ENCODE assay signal across 7 mouse cellular contexts in the genomic region with DNA sequence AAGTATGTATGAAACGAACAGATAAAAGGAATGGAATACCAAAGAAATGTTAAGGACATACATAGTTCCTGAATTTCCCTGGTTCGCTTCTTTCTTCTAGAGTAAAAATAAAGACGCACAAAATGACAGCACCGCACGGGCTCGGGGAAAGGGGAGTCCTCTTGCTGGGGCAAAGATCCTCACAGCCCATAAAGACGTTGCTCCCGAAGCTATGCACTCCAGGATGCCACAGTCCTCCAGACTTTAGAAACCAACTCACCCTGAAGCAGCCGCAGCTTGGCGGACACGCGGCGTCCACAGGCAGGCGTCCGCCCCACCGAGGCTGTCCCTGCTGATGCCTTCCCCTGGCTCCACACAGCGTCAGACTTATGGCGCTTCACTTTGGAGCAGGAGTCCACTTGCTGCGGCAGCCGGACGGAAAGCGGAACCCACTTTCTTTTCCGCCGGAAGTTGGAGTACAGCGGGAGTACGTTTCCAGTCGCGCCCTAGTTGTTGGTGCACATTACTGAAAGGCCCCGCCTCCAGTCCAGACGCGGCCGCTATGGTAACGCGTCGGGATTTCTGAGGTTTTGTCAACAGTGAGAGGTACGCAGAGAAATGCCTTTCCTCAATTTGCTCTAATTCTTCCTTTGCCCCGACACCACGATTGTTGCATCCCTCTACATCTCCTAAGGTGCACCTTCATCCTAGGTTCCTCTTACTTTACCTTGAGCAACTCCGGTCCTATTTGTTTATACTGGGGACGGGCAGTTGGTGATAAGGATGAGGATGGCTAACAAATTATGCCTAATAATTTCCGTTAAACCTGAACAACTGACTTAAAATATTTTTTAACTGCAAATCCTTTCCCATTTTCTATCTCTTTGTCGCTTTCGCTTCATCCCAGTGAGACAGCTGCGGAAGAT. TPM values are rescaled to one million over a fixed set of nuclear protein-coding genes. Genes with fewer than 3 reads are reported as not detected.
DNase-seq lines count a peak whose midpoint lies in the region; ATAC-seq lines count a peak whose summit lies in the region.

A gene (minus strand): TSS at position 715 of the 905 bp plus-strand sequence.

- no peak within 1 kb of the TSS for H3K27ac ChIP-seq in embryonic facial prominence, embryonic 11.5 days (replicated peaks; ENCODE audit: low read depth, low read length)
- peak within 1 kb of the TSS; percentile 88 for H3K27ac ChIP-seq in limb, embryonic 10.5 days
- peak within 1 kb of the TSS; percentile 83 for H3K27ac ChIP-seq in midbrain, embryonic 13.5 days

- no peaks in the 10 kb centered on the region for H3K4me1 ChIP-seq in embryonic facial prominence, embryonic 11.5 days (ENCODE audit: control insufficient read depth, insufficient read depth, low read length)
- H3K4me1 ChIP-seq in limb, embryonic 10.5 days = peaks cover 6% of the 10 kb centered on the region; the same call in 1 of the 2 replicates
- peaks cover 11% of the 10 kb centered on the region for H3K4me1 ChIP-seq in midbrain, embryonic 13.5 days (replicated peaks)

- 2% methylated on average over 44 of the region's 44 CpGs for WGBS in embryonic facial prominence, embryonic 11.5 days
- WGBS in limb, embryonic 10.5 days = 2% methylated on average over 44 of the region's 44 CpGs
- WGBS in midbrain, embryonic 13.5 days = 2% methylated on average over 44 of the region's 44 CpGs

- H3K36me3 ChIP-seq in embryonic facial prominence, embryonic 11.5 days (replicated peaks; ENCODE audit: control insufficient read depth, insufficient read depth, low read depth, low read length) = no peaks in the 10 kb centered on the region
- H3K36me3 ChIP-seq in limb, embryonic 10.5 days = peaks cover 4% of the 10 kb centered on the region; the same call in 1 of the 2 replicates
- 0 out of 2 replicates have a peak, but pooled peaks cover 4% of the 10 kb centered on the region for H3K36me3 ChIP-seq in midbrain, embryonic 13.5 days

- H3K9me3 ChIP-seq in embryonic facial prominence, embryonic 11.5 days (replicated peaks; ENCODE audit: control insufficient read depth, low read length) = no peaks in the 10 kb centered on the region
- no peaks in the 10 kb centered on the region for H3K9me3 ChIP-seq in limb, embryonic 10.5 days (replicated peaks)
- H3K9me3 ChIP-seq in midbrain, embryonic 13.5 days = no peaks in the 10 kb centered on the region

- peak; percentile 94 for DNase-seq in adrenal gland, postnatal 14 days
- DNase-seq in embryonic facial prominence, embryonic 11.5 days (ENCODE audit: low spot score) = peak; percentile 95
- DNase-seq in kidney, adult 11 months = peak; percentile 86
- DNase-seq in limb, embryonic 10.5 days (ENCODE audit: low spot score) = peak; percentile 94
- DNase-seq in spleen, adult 12 weeks (ENCODE audit: low spot score) = peak; percentile 79

- peak; percentile 96 for ATAC-seq in embryonic facial prominence, embryonic 11.5 days (replicated peaks; ENCODE audit: insufficient number of reproducible peaks, low FRiP score, low TSS enrichment, low read depth)
- ATAC-seq in granulocyte monocyte progenitor cell, adult 5-6 weeks (replicated peaks; ENCODE audit: poor library complexity, severe bottlenecking) = peak; percentile 100
- peak; percentile 98 for ATAC-seq in midbrain, embryonic 13.5 days

- H3K4me2 ChIP-seq in embryonic facial prominence, embryonic 11.5 days (ENCODE audit: low read depth, low read length) = peak within 1 kb of the TSS; percentile 42
- peak within 1 kb of the TSS; percentile 65 for H3K4me2 ChIP-seq in midbrain, embryonic 13.5 days (replicated peaks)

- peak within 1 kb of the TSS; percentile 88 for H3K9ac ChIP-seq in embryonic facial prominence, embryonic 11.5 days (replicated peaks; ENCODE audit: low read length)
- H3K9ac ChIP-seq in midbrain, embryonic 13.5 days (replicated peaks) = peak within 1 kb of the TSS; percentile 82

- H3K27me3 ChIP-seq in embryonic facial prominence, embryonic 11.5 days (ENCODE audit: control insufficient read depth, insufficient read depth, low read length) = no peaks in the 10 kb centered on the region
- no peaks in the 10 kb centered on the region for H3K27me3 ChIP-seq in limb, embryonic 10.5 days (ENCODE audit: low read depth, poor library complexity, severe bottlenecking)
- 0 out of 2 replicates have a peak, but pooled peaks cover 3% of the 10 kb centered on the region for H3K27me3 ChIP-seq in midbrain, embryonic 13.5 days

- H3K4me3 ChIP-seq in embryonic facial prominence, embryonic 11.5 days (ENCODE audit: low read depth, low read length) = peak within 1 kb of the TSS; percentile 73
- H3K4me3 ChIP-seq in limb, embryonic 10.5 days = peak within 1 kb of the TSS; percentile 81
- peak within 1 kb of the TSS; percentile 76 for H3K4me3 ChIP-seq in midbrain, embryonic 13.5 days (replicated peaks)

RNA-seq across cellular contexts. Expression of the gene that starts here (rescaled TPM):
- total RNA-seq in adrenal gland, postnatal 14 days (2021) = 20.9 and 23.9 TPM in 2 replicates
- polyA plus RNA-seq in embryonic facial prominence, embryonic 11.5 days (2014; fragmentation: Nextera tagmentation; extraction: Ambion mirVana) = 44.7 and 46.0 TPM in 2 replicates
- 13.2 and 62.1 TPM in 2 replicates for total RNA-seq in granulocyte monocyte progenitor cell, adult 5-6 weeks (2014; fragmentation: Nextera tagmentation)
- 19.0 and 39.0 TPM in 2 replicates for total RNA-seq in granulocyte monocyte progenitor cell, adult 5-6 weeks (2017)
- 43.9 and 47.0 TPM in 2 replicates for polyA plus RNA-seq in limb, embryonic 10.5 days (2016; fragmentation: Nextera tagmentation; extraction: Ambion mirVana)
- polyA plus RNA-seq in midbrain, embryonic 13.5 days (2015; fragmentation: Nextera tagmentation; extraction: Ambion mirVana) = 37.7 and 37.9 TPM in 2 replicates
